Mouse (Mus musculus): Measurements from ENCODE around the gene Dlk2. TPM values are rescaled to one million over a fixed set of nuclear protein-coding genes. Genes with fewer than 3 reads are reported as not detected.
A peak's percentile ranks its signal among the peaks of the same experiment; 100 is the strongest.

Dlk2 gene
- polyA plus RNA-seq, 1 experiment from 2014 or later, result 11.0 TPM

- Histone ChIP-seq H3K9ac (no peak overlapping the region), H3K36me3 (peaks cover 79% of the 10 kb centered on the region), H3K27ac (no peak overlapping the region), H3K4me1 (peaks cover 49% of the 10 kb centered on the region), H3K4me2 (replicated peaks) (no peak overlapping the region), H3K9me3 (no peaks in the 10 kb centered on the region), H3K4me3 (no peak overlapping the region), H3K27me3 (no peaks in the 10 kb centered on the region)
- ATAC-seq (ENCODE audit: low FRiP score, low read depth), result no peak
- 77% methylated on average over 6 of the region's 6 CpGs for WGBS
These were observed 22.2 kb upstream of the Dlk2 start for GRCm38 (mm10) chr17:46275034-46275433.

- no peak overlapping the region for H3K4me2 ChIP-seq (replicated peaks)
- no peak for ATAC-seq (ENCODE audit: low FRiP score, low read depth)
- H3K27ac ChIP-seq, result no peak overlapping the region
- no peak overlapping the region for H3K9ac ChIP-seq
- WGBS, result 91% methylated on average over 10 of the region's 10 CpGs
- H3K27me3 ChIP-seq, result no peaks in the 10 kb centered on the region
- peaks cover 49% of the 10 kb centered on the region for H3K4me1 ChIP-seq
- H3K36me3 ChIP-seq, result peaks cover 79% of the 10 kb centered on the region
- no peaks in the 10 kb centered on the region for H3K9me3 ChIP-seq
- no peak overlapping the region for H3K4me3 ChIP-seq
These were observed 21.7 kb upstream of the Dlk2 start for GRCm38 (mm10) chr17:46275506-46275905.

GRCm38 (mm10) chr17:46277586-46277985 is 19.6 kb upstream of the Dlk2 start:
- Histone ChIP-seq H3K4me3 (no peak overlapping the region), H3K9ac (peak overlapping the region; percentile 50; the same call in 1 of the 2 replicates), H3K9me3 (no peaks in the 10 kb centered on the region), H3K36me3 (peaks cover 66% of the 10 kb centered on the region), H3K4me2 (replicated peaks) (peak overlapping the region; percentile 31; the same call in 1 of the 2 replicates), H3K27me3 (no peaks in the 10 kb centered on the region), H3K4me1 (peaks cover 62% of the 10 kb centered on the region), H3K27ac (peak overlapping the region; percentile 67; the same call in 1 of the 2 replicates)
- WGBS, result 15% methylated on average over 4 of the region's 4 CpGs
- peak; percentile 43; the same call in 1 of the 2 replicates for ATAC-seq (ENCODE audit: low FRiP score, low read depth)

- H3K9ac ChIP-seq, result peak overlapping the region; percentile 50; the same call in 1 of the 2 replicates
- H3K4me1 ChIP-seq, result peaks cover 57% of the 10 kb centered on the region
- H3K4me3 ChIP-seq, result no peak overlapping the region
- peaks cover 61% of the 10 kb centered on the region for H3K36me3 ChIP-seq
- WGBS, result 68% methylated on average over 12 of the region's 12 CpGs
- ATAC-seq (ENCODE audit: low FRiP score, low read depth), result peak; percentile 8; the same call in 1 of the 2 replicates
- no peaks in the 10 kb centered on the region for H3K9me3 ChIP-seq
- H3K27me3 ChIP-seq, result no peaks in the 10 kb centered on the region
- H3K27ac ChIP-seq, result peak overlapping the region; percentile 73; the same call in 1 of the 2 replicates
- H3K4me2 ChIP-seq (replicated peaks), result 0 out of 2 replicates have a peak overlapping the region, but pooled peaks have one; percentile 12
These were observed 19.0 kb upstream of the Dlk2 start for GRCm38 (mm10) chr17:46278011-46278765.

GRCm38 (mm10) chr17:46282483-46283123 is 14.6 kb upstream of the Dlk2 start, which contains the start of gene Tjap1:
Gene Tjap1 (minus strand): TSS chr17:46283026.
- Histone ChIP-seq H3K27ac (peak within 1 kb of the TSS; percentile 93), H3K27me3 (no peaks in the 10 kb centered on the region), H3K9me3 (no peaks in the 10 kb centered on the region), H3K4me1 (peaks cover 44% of the 10 kb centered on the region), H3K4me3 (peak within 1 kb of the TSS; percentile 68), H3K9ac (peak within 1 kb of the TSS; percentile 84), H3K36me3 (peaks cover 31% of the 10 kb centered on the region), H3K4me2 (replicated peaks) (peak within 1 kb of the TSS; percentile 88)
- ATAC-seq (ENCODE audit: low FRiP score, low read depth), result peak; percentile 92
- WGBS, result under 1% methylated on average over 37 of the region's 37 CpGs

GRCm38 (mm10) chr17:46283140-46283539 is 14.1 kb upstream of the Dlk2 start:
- no peaks in the 10 kb centered on the region for H3K9me3 ChIP-seq
- H3K9ac ChIP-seq, result no peak overlapping the region; the same call in 1 of the 2 replicates
- peak; percentile 21; the same call in 1 of the 2 replicates for ATAC-seq (ENCODE audit: low FRiP score, low read depth)
- 27% methylated on average over 9 of the region's 9 CpGs for WGBS
- no peak overlapping the region for H3K27ac ChIP-seq
- peaks cover 29% of the 10 kb centered on the region for H3K36me3 ChIP-seq
- peak overlapping the region; percentile 88 for H3K4me2 ChIP-seq (replicated peaks)
- peak overlapping the region; percentile 68 for H3K4me3 ChIP-seq
- peaks cover 44% of the 10 kb centered on the region for H3K4me1 ChIP-seq
- H3K27me3 ChIP-seq, result no peaks in the 10 kb centered on the region

- 78% methylated on average over 8 of the region's 8 CpGs for WGBS
- Histone ChIP-seq H3K4me1 (peaks cover 39% of the 10 kb centered on the region), H3K27me3 (no peaks in the 10 kb centered on the region), H3K4me3 (no peak overlapping the region), H3K36me3 (peaks cover 22% of the 10 kb centered on the region), H3K4me2 (replicated peaks) (no peak overlapping the region), H3K9me3 (no peaks in the 10 kb centered on the region), H3K27ac (no peak overlapping the region), H3K9ac (no peak overlapping the region)
- ATAC-seq (ENCODE audit: low FRiP score, low read depth), result no peak
These were observed 13.3 kb upstream of the Dlk2 start for GRCm38 (mm10) chr17:46283911-46284310.

GRCm38 (mm10) chr17:46284653-46285052 is 12.6 kb upstream of the Dlk2 start:
- 47% methylated on average over 7 of the region's 7 CpGs for WGBS
- H3K4me3 ChIP-seq, result no peak overlapping the region

GRCm38 (mm10) chr17:46285407-46285806 is 11.8 kb upstream of the Dlk2 start:
- Histone ChIP-seq H3K27me3 (no peaks in the 10 kb centered on the region; the same call in 1 of the 2 replicates), H3K4me1 (peaks cover 36% of the 10 kb centered on the region), H3K4me2 (replicated peaks) (no peak overlapping the region), H3K4me3 (no peak overlapping the region), H3K9me3 (no peaks in the 10 kb centered on the region), H3K36me3 (peaks cover 7% of the 10 kb centered on the region), H3K9ac (no peak overlapping the region), H3K27ac (no peak overlapping the region)
- ATAC-seq (ENCODE audit: low FRiP score, low read depth), result no peak
- 66% methylated on average over 6 of the region's 6 CpGs for WGBS

More at GRCm38 (mm10) chr17:46284653-46285052, 12.6 kb upstream of the Dlk2 start:
- Histone ChIP-seq H3K27ac (no peak overlapping the region), H3K9me3 (no peaks in the 10 kb centered on the region), H3K9ac (no peak overlapping the region), H3K4me2 (replicated peaks) (no peak overlapping the region), H3K36me3 (peaks cover 14% of the 10 kb centered on the region), H3K27me3 (no peaks in the 10 kb centered on the region), H3K4me1 (peaks cover 36% of the 10 kb centered on the region)
- ATAC-seq (ENCODE audit: low FRiP score, low read depth), result no peak

- Histone ChIP-seq H3K4me3 (no peak overlapping the region), H3K9ac (no peak overlapping the region), H3K27me3 (no peaks in the 10 kb centered on the region; the same call in 1 of the 2 replicates), H3K4me2 (replicated peaks) (peak overlapping the region; percentile 21; the same call in 1 of the 2 replicates), H3K4me1 (peaks cover 18% of the 10 kb centered on the region), H3K27ac (peak overlapping the region; percentile 63; the same call in 1 of the 2 replicates), H3K9me3 (no peaks in the 10 kb centered on the region), H3K36me3 (no peaks in the 10 kb centered on the region)
- peak; percentile 35; the same call in 1 of the 2 replicates for ATAC-seq (ENCODE audit: low FRiP score, low read depth)
- 73% methylated on average over 10 of the region's 11 CpGs for WGBS
These were observed 9.5 kb upstream of the Dlk2 start for GRCm38 (mm10) chr17:46287678-46288095.

- H3K4me1 ChIP-seq, result peaks cover 17% of the 10 kb centered on the region
- H3K4me3 ChIP-seq, result peak overlapping the region; percentile 66
- H3K27me3 ChIP-seq, result peaks cover 74% of the 10 kb centered on the region
- H3K9me3 ChIP-seq, result no peaks in the 10 kb centered on the region
- WGBS, result 35% methylated on average over 6 of the region's 6 CpGs
- peak overlapping the region; percentile 100 for H3K4me2 ChIP-seq (replicated peaks)
- no peak overlapping the region for H3K9ac ChIP-seq
- no peak for ATAC-seq (ENCODE audit: low FRiP score, low read depth)
- H3K27ac ChIP-seq, result no peak overlapping the region
- no peaks in the 10 kb centered on the region for H3K36me3 ChIP-seq
These were observed 620 bp upstream of the Dlk2 start for GRCm38 (mm10) chr17:46296601-46297000.

GRCm38 (mm10) chr17:46297028-46297363 is 225 bp upstream of the Dlk2 start:
- H3K4me3 ChIP-seq, result peak overlapping the region; percentile 66
- H3K9me3 ChIP-seq, result no peaks in the 10 kb centered on the region
- H3K9ac ChIP-seq, result peak overlapping the region; percentile 76; the same call in 1 of the 2 replicates
- no peak for ATAC-seq (ENCODE audit: low FRiP score, low read depth)
- no peaks in the 10 kb centered on the region for H3K36me3 ChIP-seq
- H3K27ac ChIP-seq, result no peak overlapping the region
- H3K27me3 ChIP-seq, result peaks cover 75% of the 10 kb centered on the region
- WGBS, result 12% methylated on average over 6 of the region's 6 CpGs
- H3K4me2 ChIP-seq (replicated peaks), result peak overlapping the region; percentile 100
- H3K4me1 ChIP-seq, result peaks cover 17% of the 10 kb centered on the region
